Mouse (Mus musculus) kidney, adult 8-10 months (tissue): ENCODE measurements at regions not wholly inside any gene's neighbourhood (a gene's known extent, or its start where the extent isn't known, plus 50 kb on each side); places are given as distances from the start of the nearest gene placed in this dataset.
A peak's percentile ranks its signal among the peaks of the same experiment; 100 is the strongest.

Experiments
- DNase-seq, 2 experiments: peaks; one replicate each; pipeline ENCODE4 v3.0.0; 2022

DNA sequence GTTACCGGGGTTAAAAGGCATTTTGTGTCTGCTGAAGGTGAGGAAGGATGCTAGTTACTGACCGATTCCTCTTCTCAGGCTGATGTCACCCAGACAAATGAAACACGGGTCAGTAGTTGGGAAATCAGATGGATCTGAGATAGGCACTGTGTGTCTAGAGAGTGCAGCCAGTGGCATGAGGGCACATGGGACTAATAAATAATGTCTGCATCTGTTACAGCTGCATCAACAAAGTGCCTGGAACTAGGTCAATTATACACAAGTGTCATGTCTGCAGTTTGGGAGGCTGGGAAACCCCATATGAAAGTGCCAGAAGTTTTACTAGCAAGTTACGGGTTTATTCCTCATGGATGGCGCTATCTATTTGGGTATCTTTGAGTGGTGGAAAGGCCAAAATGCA, 68.8 kb downstream of the Cxcl12 start:
- no peak for DNase-seq

DNA sequence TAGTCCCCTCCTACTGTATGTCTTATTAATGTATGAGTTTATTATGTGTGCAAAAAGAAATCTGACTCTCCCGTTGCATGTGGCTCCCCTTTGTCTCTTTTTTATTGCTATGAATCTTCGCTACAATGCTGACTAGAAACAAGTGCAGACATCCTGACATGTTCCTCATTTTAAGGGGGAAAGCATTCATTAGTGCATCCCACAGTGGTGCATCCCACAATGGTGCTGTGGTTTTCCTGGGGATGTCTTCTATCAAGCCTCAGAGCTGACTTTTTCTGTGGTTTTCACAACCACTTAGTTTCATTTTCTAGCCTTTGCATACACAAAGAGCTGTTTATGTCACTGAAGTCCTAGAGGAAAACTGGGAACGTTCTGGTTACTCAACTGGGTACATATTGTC, 72.9 kb downstream of the Cxcl12 start:
- DNase-seq, result no peak

DNA sequence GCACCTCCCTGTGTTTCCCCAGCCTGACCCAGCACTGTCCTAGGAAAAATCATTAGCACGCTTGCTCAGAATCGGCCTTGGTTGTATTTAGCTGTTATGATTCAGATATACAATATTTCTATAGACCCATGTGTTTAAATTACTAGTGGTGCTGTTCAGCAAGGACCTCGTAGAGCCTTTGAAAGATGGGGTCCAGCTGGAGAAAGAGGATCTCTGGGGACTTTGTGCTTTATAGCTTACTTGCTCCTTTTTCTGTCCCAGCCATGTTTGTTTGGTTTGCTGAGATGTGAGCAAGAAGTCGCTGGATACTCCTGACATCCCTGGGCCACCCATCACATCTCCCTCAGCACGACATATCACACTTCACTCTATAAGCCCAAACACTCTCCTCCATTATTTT, 77.1 kb downstream of the Cxcl12 start:
- no peak for DNase-seq

DNA sequence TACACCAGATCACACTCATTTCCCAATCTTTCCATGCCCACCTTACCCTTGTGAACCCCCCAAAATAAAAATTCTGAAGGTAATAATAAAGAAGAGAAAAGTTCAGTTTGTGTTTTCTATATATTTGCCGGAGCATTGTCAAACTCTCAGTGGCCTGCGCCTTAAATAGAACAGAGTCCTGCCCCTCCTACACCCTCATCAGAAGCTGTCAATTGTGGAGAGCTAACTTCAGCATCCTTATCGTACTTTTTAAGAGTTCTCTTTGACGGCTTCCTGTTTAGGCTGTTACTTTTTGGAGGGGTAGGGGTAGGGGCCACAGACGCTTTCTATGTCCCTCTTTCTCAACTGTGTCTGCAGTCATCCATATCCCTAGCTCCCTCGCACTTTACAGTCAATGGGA, 77.5 kb downstream of the Cxcl12 start:
- no peak for DNase-seq

DNA sequence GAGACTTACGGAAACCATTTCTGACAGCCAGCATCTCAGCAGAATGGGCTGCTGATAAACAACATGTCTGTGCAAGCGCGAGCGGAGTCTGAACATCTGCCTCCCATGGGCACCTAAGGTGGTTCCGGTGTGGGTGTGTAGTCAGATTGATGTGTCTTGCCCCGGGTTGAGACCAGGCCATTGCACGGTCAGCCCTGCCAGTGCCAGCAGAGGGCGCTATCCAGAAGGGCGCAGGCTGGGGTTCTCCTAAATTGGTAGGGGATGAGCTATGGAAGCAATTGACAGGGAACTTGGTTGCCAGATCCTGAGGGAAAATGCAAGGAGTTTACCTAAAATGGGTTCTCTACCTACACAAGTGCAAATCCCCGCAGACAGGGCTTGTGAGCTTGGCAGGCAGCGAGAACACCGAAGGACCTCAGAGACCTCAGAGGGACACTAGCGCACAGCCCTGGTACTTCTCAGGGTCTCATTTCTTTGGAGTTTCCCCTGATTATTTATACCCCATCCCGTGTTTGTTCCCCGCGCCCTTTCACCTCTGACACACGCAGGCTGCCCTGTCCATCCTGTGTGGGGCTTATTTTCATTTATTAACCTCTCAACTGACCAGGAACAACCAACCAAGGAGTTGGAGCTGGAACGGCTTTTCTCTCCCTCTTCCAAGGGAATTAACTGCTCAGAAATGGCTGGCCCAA, 81.0 kb downstream of the Cxcl12 start:
- peak in 1 of 2 experiments; percentile 23 for DNase-seq

DNA sequence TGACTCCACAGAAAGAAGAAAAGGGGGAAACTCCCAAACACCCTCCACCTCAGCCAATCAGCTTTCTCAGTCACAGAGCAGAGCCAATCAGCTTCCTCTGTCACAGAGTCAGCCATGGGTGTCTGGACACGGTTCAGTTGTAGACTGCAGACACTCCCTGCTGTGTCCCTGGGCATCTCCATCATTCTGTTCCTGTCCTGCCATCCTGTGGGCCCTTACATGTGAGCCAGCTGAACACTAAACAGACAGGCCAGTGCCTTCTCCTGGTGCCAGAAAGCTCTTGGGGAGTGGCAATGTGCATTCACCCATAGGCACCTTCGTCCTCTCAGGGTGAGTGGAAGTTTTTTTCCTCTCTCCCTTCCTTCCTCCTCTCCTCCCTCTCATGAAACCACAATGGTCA, 81.7 kb downstream of the Cxcl12 start:
- DNase-seq, result no peak

DNA sequence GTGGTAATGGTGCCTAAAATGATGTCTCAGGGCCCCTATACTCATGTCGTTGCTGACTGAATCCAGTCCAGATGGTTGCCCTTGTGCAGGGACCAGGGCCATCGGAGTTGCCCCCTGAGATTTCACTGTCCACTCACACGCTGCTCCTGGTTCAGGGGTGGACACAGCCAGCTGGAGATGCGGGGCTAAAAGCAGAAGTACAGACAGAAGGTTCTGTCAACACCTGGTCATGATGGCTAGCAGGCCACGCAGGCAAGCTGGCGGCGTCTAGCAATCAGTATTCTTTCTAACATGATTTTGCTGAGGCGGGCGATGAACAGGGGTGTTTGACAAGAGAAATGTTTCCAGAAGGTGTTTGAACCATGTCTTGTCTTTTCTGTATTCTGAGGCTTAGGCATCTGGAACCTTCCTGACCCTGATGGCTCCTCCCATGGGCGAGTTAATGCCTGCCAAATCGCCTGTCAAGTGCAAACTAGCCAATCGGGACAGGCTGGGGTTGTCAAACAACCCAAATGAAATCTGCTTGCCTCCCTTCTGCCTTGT, 83.1 kb downstream of the Cxcl12 start:
- DNase-seq, result no peak

DNA sequence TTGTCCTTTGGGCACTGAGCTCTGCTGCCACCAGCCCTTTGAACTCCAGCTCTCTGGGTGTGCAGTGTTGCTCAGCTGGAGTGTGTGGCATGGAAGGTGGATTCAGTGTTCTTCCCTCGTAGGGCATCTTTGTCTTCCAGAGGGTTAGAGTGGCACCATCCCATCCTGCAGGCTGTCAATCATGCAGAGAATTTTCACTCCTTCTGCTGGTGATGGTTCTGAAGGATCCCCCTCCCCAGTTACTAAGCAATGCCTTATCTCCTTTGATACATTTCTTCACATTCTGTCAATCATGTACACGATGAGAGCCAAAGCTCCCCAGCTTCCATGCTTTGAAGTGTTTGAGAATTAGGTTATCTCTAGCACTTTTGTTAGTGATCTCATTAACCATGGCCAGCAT, 84.0 kb downstream of the Cxcl12 start:
- no peak for DNase-seq

DNA sequence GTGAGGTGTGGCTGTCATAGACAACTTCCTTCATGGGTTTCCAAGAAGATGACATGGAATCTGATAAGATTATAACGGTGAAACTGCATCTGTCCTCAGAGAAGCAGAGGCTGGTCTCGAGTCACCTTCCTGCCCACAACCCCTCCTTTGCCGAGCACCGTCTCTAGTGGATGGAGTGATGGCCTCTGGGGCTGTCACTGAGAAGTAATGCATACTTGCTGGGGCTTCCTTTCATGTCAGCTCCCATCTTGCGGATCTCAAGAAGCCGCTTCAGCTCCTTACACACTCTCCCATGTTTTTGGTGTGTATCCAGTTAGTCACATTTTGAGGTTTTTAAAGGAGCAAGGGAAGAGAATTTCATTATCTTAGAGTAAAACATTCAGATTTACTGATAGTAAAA, 84.7 kb downstream of the Cxcl12 start:
- no peak for DNase-seq

DNA sequence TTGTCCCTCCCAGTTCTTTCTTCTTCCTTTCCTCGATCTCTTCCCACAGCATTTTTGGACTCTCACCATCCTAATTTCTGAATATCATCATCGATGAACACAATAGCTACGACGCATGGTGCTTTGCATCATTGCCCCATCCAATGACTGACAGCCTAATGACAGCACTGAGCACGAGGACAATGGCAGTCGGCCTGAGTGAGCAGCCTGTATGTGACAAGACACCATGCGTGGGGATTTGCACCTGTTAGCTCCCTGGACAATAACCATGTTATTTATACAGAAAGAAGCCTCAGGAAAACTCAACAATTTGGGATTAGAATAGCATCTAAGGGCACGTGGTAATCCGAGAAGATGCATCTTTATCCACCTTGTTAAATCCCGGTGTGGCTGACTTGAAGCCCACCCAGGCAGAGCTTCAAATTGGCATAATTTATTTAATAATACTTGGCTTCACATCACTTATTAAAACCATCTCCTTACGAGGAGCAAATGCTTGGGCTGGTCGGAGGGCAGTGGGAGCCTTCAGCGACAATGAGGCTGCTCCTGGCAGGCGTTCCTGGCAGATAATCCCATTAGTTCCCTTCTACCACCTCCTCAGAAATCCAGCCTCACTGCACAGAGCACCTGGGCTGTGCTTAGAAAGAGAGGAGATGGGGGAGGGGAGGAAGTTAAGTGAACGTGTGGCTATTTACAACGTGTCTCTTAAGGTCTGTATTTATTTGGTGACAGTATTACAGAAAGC, 85.4 kb downstream of the Cxcl12 start:
- no peak for DNase-seq

DNA sequence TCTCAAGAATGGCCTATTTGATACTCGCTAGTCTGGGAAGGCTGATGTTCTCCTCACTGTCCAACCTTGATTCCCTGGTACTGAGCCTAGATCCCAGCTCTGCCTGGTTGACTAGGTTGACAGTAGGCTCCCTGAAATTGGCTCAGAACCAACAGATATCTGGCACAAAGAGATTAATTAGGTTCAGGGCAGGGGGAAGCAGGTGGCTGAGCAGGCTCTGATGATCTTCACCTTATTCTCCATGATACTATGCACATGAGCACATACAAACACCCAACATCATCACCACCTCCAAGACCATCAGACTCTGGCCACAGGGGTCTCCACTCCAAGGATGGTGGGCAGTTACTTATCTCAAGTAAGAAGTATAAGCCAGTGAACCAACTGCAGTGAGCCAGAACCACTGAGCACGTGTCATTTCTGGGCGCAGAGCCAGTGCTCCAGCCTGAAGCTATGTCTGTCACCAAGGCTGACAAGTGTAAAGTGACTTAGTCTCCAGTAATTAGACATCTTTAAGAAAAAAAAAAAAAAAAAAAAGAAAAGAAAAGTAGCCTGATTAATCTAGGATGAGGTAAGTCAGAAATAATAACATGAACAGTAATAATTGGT, 86.4 kb downstream of the Cxcl12 start:
- DNase-seq, result peak; percentile 44 to 55

DNA sequence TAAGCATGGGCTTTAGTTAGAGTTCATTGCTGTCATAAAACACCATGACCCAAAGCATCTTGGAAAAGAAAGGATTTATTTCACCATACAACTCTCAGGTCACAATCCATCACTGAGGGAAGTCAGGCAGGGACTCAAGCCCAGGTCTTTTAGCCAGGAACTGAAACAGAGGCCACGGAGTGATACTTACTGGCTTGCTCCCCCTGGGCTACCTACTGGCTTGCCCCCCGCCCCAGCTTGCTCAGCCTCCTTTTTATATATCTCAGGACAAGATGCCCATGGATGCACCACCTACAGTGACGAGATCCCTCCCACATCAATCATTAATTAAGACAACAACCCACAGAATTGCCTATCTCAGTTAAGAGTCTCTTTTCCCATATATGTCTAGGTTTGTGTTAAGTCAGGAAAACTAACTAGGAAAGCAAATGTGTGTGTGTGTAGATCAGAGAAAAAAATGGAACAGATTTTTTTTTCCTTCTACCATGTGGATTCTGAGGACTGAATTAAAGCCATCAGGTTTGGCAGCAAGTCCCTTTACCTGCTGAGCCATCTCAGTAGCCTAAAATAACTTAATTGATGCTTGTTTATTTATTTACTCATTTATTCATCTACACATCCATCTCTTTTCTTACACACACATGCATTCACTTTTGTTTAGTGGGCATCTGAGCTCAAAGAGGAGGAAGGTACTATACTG, 87.2 kb downstream of the Cxcl12 start:
- no peak for DNase-seq

DNA sequence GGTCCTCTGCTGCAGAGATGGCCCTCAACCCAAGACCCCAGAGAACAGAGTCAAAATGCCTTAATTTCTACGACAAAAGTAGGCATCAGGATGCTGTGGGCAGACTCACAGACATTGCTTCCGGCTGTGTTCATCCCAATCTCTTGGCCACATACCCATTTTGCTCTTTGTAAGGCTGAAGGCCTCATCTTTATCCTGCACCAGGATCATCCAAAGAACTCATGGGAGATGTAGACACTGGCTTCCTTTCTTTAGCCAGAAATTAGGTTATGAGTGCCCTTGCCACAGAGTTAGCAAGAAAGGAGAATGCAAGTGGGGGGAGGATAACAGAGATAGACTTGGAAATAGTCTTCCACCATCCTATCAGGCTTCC, 87.8 kb downstream of the Cxcl12 start:
- DNase-seq, result no peak

DNA sequence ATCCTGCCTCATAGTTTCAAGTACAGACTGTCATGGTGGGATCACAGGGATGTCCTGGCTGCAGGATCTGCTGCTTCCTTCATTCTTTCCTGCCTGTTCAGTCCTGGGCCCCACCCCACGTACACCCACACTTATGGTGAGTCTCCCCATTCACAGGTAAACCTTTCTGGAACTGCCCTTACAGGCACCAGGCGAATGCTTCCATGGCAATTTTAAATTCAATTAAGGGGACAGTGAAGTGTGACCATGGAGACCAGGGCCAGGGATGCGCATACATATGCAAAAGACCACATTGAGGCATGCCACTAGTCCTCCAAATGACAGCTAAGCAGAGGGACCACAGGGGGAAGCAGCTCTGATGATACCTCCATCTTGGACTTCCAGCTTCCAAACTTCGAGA, 89.3 kb downstream of the Cxcl12 start:
- DNase-seq, result no peak

DNA sequence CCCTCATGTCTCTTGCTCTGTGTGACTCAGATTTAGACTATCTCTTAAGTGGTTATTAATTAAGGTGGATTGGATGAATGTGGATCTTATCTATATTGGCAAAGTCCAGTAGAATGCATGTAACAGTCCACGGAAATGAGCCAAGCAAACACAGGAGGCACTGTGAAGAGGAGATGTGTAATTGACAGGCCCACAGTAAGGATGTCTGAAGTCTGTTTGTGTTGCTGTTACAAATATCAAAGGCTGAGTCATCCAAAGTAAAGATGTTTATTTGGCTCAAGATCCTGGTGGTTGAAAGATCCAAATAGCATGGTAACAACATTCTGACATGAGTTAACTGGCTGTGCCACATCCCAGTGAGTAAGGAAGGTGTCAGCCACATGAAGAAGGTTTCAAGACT, 99.6 kb downstream of the Cxcl12 start:
- DNase-seq, result no peak

DNA sequence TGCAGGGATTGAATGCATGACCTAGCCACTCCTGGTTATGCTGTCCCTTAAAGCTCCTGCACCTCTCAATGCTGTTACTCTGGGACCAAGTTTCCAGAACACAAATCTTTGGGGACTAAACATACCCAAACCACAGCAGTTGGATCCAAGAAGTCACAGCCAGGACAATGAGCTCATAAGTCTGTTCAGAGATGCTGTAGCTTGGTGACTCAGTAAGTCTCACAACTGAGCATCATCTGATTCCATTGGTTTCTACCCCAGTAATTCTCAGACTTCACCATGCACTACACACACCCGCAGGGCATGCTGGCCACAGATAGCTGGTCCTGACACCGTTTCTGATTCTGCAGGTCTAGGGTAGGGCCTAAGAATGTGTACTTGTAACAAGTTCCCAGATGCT, 100.0 kb downstream of the Cxcl12 start:
- no peak for DNase-seq

DNA sequence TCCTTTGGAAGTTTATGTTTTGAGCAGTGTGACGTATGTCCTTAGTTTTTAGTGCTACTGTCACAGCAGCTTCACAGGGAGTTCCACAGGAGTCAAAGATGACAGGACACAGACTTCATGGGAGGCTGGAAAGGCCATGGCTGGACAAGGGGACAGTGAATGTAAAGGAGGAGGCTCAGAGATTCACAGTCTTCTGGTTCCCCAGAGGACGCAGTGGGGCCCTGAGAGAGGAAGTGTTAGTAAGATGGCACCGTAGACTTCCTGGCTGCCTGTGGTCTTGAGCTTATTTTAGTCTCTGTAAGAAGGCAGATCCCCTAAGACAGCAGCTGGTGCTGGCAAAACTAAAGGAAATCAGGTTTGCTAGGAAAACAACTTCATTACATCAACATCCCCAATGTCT, 101.9 kb downstream of the Cxcl12 start:
- DNase-seq, result no peak

DNA sequence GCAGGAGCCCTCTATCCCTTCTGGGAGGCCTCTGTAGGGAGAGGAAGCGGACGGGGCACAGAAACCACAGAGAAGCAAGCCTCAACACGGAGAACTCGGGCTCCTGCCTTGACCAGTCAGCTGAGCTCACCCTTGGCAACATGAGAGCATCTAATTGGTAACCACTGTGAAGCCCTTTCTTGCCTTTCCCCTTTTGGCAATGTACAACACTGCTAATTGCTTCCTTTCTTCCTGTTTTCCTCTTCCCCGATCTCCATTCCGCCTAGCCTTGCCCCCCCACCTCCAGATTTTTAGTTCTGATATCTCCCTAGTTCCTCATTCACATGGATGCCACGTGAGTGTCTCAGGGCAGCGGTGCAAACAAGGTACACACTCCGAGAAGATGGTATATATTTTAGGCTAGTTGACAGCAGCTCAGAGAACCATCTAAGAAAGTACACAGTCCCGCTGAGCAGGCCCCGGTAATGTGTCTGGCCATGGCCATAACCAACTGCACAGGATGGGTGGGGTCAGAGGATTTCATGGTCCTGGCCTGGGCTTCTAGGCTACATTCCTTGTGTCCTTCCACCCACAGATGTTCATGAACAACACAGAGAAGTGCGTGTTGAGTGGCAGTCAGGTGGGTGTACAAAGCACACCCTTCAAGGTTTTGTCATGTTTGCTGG, 103.4 kb downstream of the Cxcl12 start:
- DNase-seq, result no peak

DNA sequence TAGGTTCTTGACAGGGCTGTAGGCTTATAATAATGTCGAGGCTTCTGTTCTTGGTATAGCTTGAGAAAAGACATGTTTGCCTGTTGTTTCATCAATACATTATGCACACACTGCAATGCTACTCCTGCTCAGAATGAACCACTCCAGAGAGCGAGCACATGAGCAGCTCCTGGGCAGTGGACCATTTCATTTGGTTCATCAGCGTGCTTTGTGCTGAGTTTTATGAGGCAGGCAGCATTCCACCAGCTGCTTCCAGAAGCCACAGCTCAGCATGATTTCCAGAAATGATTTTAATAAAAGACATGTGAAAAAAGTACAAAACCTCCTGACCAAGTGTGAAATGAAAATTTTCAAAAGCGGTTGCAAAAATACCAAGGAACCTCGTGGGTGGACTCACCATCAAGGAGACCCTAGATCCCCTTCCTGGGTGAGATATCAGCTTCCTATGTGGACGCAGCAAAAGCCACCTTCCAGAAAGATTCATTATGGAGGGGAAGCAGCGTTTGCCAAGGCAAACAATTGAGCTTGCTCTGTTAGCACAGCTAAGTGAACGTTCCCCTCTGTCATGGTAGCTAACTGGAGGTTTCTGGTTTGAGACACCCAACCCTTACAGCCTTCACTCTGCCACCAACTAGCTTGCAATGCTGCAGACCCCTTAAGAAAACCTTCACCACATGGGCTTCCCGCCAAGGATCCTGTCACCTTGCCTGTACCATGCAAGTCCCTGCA, 104.1 kb downstream of the Cxcl12 start:
- DNase-seq, result peak; percentile 15 to 23

DNA sequence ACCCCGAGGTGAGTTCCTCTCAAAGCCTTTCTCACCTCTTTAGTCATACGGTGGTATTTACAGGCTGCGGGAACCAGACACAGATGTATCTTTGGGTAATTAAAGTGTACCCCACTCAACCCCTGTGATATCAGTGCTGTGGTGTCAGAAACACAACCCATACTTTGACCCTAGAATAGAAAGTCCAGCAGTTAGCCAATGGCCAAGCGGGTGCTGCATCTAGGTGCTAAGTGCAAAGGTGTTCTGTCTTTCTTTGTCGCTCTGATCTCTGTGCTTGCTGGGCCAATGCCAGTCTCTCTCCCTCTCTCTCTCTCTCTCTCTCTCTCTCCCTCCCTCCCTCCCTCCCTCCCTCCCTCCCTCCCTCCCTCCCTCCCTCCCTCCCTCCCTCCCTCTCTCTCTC, 107.6 kb downstream of the Cxcl12 start:
- DNase-seq, result no peak

DNA sequence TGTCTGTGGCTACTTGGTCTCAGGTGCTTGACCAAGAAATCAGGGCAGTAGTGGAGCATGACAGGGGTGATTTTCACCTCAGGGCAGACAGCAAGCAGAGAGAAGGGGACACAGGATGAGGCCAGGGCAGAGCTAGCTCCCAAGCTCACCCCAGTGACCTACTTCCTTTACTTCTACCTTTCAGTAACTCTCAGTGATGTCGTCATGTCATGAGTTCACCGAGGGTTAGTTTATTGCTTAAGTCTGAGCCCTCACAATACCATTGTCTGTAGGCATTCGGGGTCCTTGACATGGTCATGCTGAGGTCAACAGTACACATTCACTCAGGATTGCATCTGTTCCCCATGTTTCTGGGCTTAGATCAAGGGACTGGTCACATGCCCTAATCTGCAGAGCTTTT, 108.5 kb downstream of the Cxcl12 start:
- no peak for DNase-seq

DNA sequence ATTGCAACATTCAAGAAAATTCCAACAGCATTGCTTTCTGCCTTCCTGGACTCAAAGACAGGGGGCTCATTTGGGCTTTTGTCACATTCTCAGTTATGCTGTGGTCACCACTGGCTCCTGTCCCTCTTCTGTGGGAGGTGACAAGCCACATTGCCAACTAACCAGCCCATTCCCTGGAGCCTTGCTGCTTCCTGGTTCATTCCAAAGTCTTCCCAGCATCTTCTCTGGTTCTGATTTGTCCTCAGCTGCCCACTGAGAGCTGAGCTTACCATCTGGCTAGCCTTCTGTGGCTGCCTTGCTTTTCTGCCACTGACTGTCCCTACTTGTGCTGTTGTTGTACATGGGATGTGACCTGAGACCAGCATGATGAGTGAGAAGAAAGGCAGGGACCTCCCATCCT, 111.0 kb downstream of the Cxcl12 start:
- DNase-seq, result no peak
